Mouse (Mus musculus): ENCODE measurements around the gene Napsa. TPM values are rescaled to one million over a fixed set of nuclear protein-coding genes. Genes with fewer than 3 reads are reported as not detected.

Gene Napsa
- polyA plus RNA-seq, 1 experiment from 2014 or later, result 1.1 TPM

- Histone ChIP-seq H3K36me3 (peaks cover 7% of the 10 kb centered on the region), H3K4me3 (replicated peaks) (no peak overlapping the region), H3K27me3 (replicated peaks) (peaks cover 19% of the 10 kb centered on the region), H3K27ac (replicated peaks) (no peak overlapping the region), H3K9ac (replicated peaks) (no peak overlapping the region), H3K4me2 (no peak overlapping the region), H3K4me1 (peaks cover under 1% of the 10 kb centered on the region), H3K9me3 (replicated peaks) (no peaks in the 10 kb centered on the region)
- no peak for ATAC-seq (ENCODE audit: low FRiP score)
- WGBS, result 89% methylated on average over 29 of the region's 29 CpGs
These were observed 39.0 kb upstream of the Napsa start for GRCm38 (mm10) chr7:44532918-44533745.

- ATAC-seq (ENCODE audit: low FRiP score), result no peak
- H3K27me3 ChIP-seq (replicated peaks), result peaks cover 13% of the 10 kb centered on the region
- no peaks in the 10 kb centered on the region for H3K4me1 ChIP-seq
- no peak overlapping the region for H3K4me2 ChIP-seq
- H3K9me3 ChIP-seq (replicated peaks), result no peaks in the 10 kb centered on the region
- H3K4me3 ChIP-seq (replicated peaks), result no peak overlapping the region
- H3K9ac ChIP-seq (replicated peaks), result no peak overlapping the region
- H3K36me3 ChIP-seq, result peaks cover 7% of the 10 kb centered on the region
- H3K27ac ChIP-seq (replicated peaks), result no peak overlapping the region
- 79% methylated on average over 12 of the region's 12 CpGs for WGBS
These were observed 38.5 kb upstream of the Napsa start for GRCm38 (mm10) chr7:44533746-44534045.

DNA sequence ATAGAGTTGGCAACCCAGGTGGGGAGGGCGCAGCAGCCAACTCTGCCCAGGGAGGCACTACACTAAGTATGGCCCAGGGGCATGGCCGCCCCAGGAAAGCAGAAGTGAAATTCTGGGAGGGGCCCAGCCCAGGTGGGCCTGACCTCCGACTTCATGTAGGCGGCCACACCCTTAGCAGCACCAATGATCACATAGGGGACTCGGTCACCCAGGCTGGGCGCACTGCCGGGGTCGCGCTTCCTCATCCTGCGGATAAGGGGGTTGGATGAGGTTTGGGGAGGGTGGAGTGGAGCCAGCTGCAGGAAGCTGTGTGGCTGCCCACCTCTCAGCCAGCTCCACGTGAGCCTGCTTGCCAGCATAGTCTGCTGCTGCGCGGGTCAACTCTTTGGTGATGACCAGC, 37.9 kb upstream of the Napsa start:
- 93% methylated on average over 13 of the region's 13 CpGs for WGBS
- ATAC-seq (ENCODE audit: low FRiP score), result no peak
- Histone ChIP-seq H3K9me3 (replicated peaks) (no peaks in the 10 kb centered on the region), H3K36me3 (peaks cover 7% of the 10 kb centered on the region), H3K4me2 (no peak overlapping the region), H3K4me3 (replicated peaks) (no peak overlapping the region), H3K27ac (replicated peaks) (no peak overlapping the region), H3K27me3 (replicated peaks) (peaks cover 8% of the 10 kb centered on the region), H3K9ac (replicated peaks) (no peak overlapping the region), H3K4me1 (no peaks in the 10 kb centered on the region)

DNA sequence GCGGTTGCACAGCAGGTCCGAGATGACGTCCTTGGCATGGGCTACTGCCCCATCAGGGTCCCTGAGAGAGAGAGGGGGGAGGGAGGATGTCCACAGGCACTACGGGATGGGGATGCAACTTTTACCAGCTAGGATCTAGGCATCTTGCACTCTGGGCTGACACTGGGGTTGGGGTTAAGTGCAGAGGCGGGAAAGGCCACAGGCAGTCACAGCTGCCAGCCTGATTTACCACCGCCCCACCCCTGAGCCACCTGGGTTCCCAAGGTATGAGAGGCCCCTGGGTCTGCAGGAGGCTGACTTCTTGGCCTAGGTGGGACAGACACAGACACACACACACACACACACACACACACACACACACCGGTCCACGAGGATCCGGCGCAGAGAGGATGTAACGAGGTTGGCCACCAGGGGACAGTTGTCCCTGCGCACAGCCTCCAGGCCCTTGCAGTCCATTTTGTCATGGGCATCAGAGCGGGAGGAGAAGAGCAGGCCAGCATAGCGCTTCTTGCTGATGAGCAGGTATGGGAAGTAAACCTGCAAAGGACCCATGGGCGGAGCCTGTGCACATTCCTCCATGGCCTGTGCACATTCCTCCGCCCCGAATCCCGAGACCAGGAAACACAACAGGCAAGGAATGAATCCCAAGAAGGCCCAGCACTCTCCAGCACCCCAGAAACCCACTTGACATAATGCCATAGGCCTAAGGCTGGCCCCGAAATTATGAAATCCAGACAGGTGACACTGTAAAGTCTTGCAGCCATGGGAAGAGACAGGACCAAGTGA, 37.3 kb upstream of the Napsa start:
- H3K36me3 ChIP-seq, result peaks cover 7% of the 10 kb centered on the region
- ATAC-seq (ENCODE audit: low FRiP score), result no peak
- WGBS, result 88% methylated on average over 19 of the region's 19 CpGs

DNA sequence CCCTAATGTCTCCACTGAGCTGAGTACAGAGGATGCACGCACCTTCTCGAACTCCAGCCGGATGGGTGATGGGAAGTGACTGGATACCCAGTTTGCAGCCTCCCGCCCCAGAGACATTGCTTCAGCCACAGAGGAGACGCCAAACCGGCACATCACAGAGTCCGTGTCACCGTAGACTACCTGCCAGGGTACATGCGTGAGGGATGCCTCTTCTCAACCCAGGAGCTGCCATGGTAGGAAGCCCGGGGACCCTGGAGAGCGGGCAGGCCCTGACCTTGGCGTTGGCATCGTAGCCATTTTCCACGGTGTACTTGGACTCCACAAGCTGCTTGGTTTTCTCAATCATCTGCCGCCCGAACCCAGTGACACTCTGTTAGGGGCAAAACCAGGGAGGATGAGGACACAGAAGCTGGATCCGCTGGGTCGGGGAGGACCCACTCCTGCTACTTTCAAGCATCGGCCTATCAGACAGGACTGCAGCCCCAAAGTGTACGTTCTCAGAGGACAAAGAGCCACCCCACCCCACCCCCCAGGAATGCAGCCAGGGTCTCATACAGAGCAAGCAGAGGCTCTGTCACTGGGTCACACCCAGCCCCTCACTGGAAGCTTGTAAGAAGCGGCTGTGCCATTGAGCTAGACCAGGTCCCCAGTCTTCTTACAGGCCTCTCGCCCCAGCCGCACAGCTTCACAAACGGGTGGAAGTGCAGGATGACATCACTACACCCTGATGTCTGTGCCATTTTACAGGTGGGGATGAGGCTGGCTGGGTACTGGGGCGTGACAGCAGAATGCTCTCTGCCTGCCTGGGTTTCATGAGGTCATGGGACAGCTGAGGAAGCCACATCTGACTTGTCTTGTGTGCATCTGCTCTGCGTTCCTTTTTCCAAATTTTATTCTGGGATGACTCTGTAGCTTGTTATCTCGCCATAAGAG, 36.3 kb upstream of the Napsa start:
- H3K27ac ChIP-seq (replicated peaks), result no peak overlapping the region
- 94% methylated on average over 27 of the region's 27 CpGs for WGBS
- H3K4me3 ChIP-seq (replicated peaks), result no peak overlapping the region
- H3K36me3 ChIP-seq, result peaks cover 11% of the 10 kb centered on the region
- no peak overlapping the region for H3K9ac ChIP-seq (replicated peaks)
- H3K4me2 ChIP-seq, result no peak overlapping the region
- H3K4me1 ChIP-seq, result no peaks in the 10 kb centered on the region
- no peaks in the 10 kb centered on the region for H3K9me3 ChIP-seq (replicated peaks)
- no peak for ATAC-seq (ENCODE audit: low FRiP score)
- H3K27me3 ChIP-seq (replicated peaks), result no peaks in the 10 kb centered on the region

More for the DNA sequence above, 37.3 kb upstream of the Napsa start:
- no peaks in the 10 kb centered on the region for H3K4me1 ChIP-seq
- H3K27ac ChIP-seq (replicated peaks), result no peak overlapping the region
- no peak overlapping the region for H3K4me3 ChIP-seq (replicated peaks)
- no peak overlapping the region for H3K4me2 ChIP-seq
- H3K27me3 ChIP-seq (replicated peaks), result peaks cover 5% of the 10 kb centered on the region; the same call in 1 of the 2 replicates
- H3K9me3 ChIP-seq (replicated peaks), result no peaks in the 10 kb centered on the region
- no peak overlapping the region for H3K9ac ChIP-seq (replicated peaks)

DNA sequence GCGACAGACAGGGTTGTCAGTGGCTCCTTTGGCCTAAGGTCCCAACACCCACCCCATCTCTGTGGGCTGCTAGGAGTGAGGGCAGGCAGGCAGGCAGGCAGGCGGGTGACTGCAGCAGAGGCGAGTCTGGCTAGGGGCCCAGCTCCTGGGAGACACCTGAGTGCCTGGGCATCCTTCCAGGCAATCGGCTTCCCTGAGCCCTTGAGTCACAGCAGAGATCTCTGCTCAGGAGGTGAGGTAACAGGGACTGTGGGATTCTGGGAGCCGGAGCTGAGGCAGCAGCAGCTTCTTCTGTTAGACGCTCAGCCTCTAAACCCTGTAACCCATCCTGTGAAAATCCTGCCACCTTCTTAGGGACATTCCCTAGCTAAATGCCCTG, 35.6 kb upstream of the Napsa start:
- no peaks in the 10 kb centered on the region for H3K4me1 ChIP-seq
- H3K27me3 ChIP-seq (replicated peaks), result no peaks in the 10 kb centered on the region
- no peak for ATAC-seq (ENCODE audit: low FRiP score)
- no peak overlapping the region for H3K27ac ChIP-seq (replicated peaks)
- peaks cover 11% of the 10 kb centered on the region for H3K36me3 ChIP-seq
- no peaks in the 10 kb centered on the region for H3K9me3 ChIP-seq (replicated peaks)
- 87% methylated on average over 6 of the region's 6 CpGs for WGBS
- no peak overlapping the region for H3K4me2 ChIP-seq
- H3K4me3 ChIP-seq (replicated peaks), result no peak overlapping the region
- no peak overlapping the region for H3K9ac ChIP-seq (replicated peaks)

GRCm38 (mm10) chr7:44537009-44537408, 35.2 kb upstream of the Napsa start:
- ATAC-seq (ENCODE audit: low FRiP score), result no peak
- Histone ChIP-seq H3K27me3 (replicated peaks) (no peaks in the 10 kb centered on the region), H3K4me3 (replicated peaks) (no peak overlapping the region), H3K4me2 (no peak overlapping the region), H3K4me1 (no peaks in the 10 kb centered on the region), H3K36me3 (peaks cover 14% of the 10 kb centered on the region), H3K27ac (replicated peaks) (no peak overlapping the region), H3K9ac (replicated peaks) (no peak overlapping the region), H3K9me3 (replicated peaks) (no peaks in the 10 kb centered on the region)
- 90% methylated on average over 7 of the region's 7 CpGs for WGBS

DNA sequence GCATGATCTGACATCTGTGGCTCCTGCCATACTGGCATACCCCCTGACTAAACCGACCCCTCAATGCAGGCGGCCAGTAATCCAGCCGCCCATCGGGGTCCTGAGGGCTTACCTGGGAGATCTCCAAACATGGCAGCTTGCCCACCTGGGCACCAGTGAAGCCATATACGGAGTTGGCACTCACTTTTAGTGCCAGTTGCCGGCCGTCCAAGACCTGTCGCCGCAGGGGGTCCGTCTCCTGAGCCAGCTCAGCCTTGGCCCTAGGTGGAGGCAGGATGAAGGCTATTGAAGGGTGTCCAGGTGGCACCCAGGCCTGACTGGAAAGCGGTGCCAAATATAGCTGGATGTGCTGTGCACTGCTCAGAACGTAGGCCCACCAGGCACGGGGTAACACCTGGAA, 34.7 kb upstream of the Napsa start:
- ATAC-seq (ENCODE audit: low FRiP score), result no peak
- Histone ChIP-seq H3K36me3 (peaks cover 17% of the 10 kb centered on the region), H3K27me3 (replicated peaks) (no peaks in the 10 kb centered on the region), H3K4me3 (replicated peaks) (no peak overlapping the region), H3K4me1 (no peaks in the 10 kb centered on the region), H3K4me2 (no peak overlapping the region), H3K9me3 (replicated peaks) (no peaks in the 10 kb centered on the region), H3K9ac (replicated peaks) (no peak overlapping the region), H3K27ac (replicated peaks) (no peak overlapping the region)
- WGBS, result 93% methylated on average over 13 of the region's 13 CpGs

DNA sequence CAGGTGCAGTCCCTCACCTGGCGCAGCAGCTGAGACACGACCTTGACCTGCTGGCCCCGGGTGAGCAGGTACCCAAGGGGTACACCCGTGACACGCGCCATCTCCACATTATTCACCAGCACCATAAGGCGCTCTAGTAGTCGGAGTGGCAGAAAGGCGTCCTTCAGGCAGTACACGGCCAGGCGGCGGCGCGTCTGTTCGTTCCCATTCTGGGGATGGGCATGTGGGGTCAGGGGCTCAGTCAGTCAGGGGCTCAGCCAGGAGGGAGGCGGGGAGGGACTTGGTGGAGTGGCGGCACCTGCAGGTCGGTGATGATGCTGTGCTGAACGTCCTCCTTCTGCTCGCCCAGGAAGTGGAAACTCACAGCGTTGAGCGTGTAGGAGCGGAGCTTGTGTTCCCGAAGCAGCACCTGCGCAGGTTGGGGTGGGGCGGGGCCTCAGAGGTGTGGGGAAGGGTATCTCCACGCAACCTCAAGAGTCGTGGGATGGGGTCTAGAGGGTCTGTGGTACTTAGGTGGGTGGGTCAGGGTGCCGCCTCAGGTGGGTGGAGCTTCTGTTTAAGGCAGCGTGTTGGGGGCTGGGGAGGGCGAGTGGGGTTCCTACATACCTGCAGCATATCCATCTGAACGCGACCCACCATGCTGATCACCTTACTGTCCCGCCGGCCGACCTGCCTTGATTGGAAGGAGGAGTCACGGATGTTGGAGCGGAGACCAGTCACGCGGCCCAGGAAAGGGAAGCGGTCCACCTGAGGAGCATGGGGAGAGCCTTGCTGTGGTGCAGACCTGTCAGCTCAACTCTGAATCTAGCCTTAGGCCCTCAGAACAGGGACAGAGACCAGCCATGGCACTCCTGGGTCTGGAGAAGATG, 33.2 kb upstream of the Napsa start:
- Histone ChIP-seq H3K4me1 (no peaks in the 10 kb centered on the region), H3K27me3 (replicated peaks) (no peaks in the 10 kb centered on the region), H3K36me3 (peaks cover 17% of the 10 kb centered on the region), H3K4me3 (replicated peaks) (no peak overlapping the region), H3K9me3 (replicated peaks) (no peaks in the 10 kb centered on the region), H3K4me2 (no peak overlapping the region), H3K9ac (replicated peaks) (no peak overlapping the region), H3K27ac (replicated peaks) (no peak overlapping the region)
- ATAC-seq (ENCODE audit: low FRiP score), result no peak
- 95% methylated on average over 41 of the region's 41 CpGs for WGBS

DNA sequence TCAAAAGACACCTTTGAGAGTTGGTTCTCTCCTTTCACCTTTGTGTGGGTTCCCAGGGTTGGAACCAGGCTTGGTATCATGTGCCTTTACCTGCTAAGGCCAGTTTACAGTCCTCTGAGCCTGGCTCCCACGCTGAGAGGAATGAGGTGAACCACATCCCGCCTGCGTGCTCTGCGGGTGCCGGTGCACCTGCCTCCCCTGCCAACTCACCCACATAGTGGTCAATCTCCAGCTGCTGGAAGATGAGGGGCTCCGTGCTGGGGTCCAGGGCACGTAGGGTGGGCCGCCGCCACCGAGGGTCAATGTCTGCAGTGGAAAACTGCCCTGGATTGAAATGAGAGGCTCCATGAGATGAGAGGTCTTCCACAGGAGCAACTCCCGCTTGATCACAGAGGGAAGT, 29.6 kb upstream of the Napsa start:
- Histone ChIP-seq H3K4me3 (replicated peaks) (no peak overlapping the region), H3K4me1 (peaks cover 3% of the 10 kb centered on the region), H3K9ac (replicated peaks) (no peak overlapping the region), H3K27ac (replicated peaks) (no peak overlapping the region), H3K9me3 (replicated peaks) (no peaks in the 10 kb centered on the region), H3K4me2 (no peak overlapping the region), H3K36me3 (peaks cover 14% of the 10 kb centered on the region; the same call in 1 of the 2 replicates), H3K27me3 (replicated peaks) (no peaks in the 10 kb centered on the region)
- no peak for ATAC-seq (ENCODE audit: low FRiP score)
- WGBS, result 92% methylated on average over 11 of the region's 11 CpGs

- Histone ChIP-seq H3K27ac (replicated peaks) (no peak overlapping the region), H3K36me3 (peaks cover 10% of the 10 kb centered on the region; the same call in 1 of the 2 replicates), H3K4me2 (no peak overlapping the region), H3K9ac (replicated peaks) (no peak overlapping the region), H3K4me1 (peaks cover 8% of the 10 kb centered on the region), H3K4me3 (replicated peaks) (no peak overlapping the region), H3K27me3 (replicated peaks) (no peaks in the 10 kb centered on the region), H3K9me3 (replicated peaks) (no peaks in the 10 kb centered on the region)
- no peak for ATAC-seq (ENCODE audit: low FRiP score)
- 78% methylated on average over 12 of the region's 12 CpGs for WGBS
These were observed 29.1 kb upstream of the Napsa start for GRCm38 (mm10) chr7:44543071-44543470.

Measured in neural tube, embryonic 15.5 days (tissue).